Mouse (Mus musculus) right cerebral cortex, postnatal 4 days (tissue): ENCODE results near the gene Rasl12.

Source experiments
- DNase-seq: peaks from one replicate; pipeline ENCODE4 v3.0.0-alpha.2; 2022

Rasl12 gene

DNA sequence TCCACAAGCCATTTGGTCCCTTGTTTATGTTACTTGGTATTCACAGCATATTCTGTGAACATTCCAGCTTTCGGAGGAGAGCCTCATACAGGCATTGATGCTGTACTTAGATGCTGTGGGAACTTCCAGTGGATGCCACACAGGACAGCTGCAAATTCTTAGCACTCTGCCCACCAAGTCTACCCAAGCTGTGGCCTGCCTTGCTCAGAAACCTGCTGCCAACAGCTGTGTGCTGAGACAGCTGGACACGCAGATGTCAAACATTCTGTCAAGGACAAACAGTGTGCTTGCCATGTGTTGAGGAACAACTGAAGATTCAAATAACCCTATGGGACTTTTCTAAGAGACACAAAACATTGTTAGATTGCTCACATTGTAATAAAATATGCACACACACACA, 60.7 kb downstream of the Rasl12 start:
- DNase-seq = no peak

DNA sequence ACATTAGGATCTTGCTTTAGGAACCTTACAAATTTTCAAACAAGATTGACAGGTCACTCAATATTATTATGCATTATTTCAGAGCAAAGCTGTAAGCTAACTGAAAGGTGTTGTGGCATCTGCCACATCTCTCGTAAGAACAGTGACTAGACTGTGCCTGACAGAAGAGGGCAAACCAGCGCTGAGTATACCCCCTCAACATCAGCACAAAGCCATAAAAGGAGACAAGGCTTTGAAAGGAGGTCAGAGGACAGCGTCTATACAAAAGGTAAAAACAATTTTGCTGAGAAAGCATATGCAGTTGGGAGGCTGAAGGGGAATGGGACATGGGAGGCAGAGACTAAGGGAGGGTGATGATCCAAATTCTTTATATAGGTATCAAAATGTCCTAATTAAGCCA, 61.9 kb downstream of the Rasl12 start:
- no peak for DNase-seq

DNA sequence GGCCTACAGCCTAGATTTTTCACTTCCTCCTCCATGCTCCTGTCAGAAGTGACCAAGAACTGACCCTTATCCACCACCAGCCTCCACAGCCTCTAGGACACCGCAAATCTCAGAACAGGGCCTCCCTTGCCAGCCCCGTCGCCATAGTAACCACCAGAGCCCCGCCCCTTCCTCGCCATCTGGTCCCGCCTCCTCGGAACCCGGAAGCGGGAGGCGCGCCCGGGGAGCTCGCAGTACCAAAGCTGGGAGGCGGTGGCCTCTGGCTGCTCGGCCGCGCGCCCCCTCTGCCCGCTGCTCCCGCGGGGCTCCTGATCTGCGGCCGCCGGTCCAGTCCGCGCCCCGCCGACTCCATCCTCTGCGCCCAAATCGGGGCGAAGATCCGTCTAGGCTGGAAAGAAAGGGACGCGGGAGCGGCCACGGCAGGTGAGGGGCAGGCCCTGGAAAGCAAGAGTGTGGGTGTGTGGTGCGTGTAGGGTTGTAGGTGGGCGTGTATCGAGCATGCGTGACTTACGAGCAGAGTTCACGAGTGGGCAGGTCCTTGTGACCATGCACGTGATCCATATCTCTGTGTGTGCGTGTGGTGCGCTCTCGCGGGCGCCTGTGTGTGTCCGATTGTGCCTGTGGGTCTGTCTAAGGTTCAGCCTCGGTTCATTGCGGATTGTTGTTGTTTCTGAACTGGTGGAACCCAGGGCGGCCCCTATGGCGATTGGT, 62.6 kb downstream of the Rasl12 start, which contains the start of gene Spg21:
TSS of gene Spg21 (plus strand) at position 216 of the 711 bp plus-strand sequence.
- DNase-seq = peak; percentile 95

GRCm38 (mm10) chr9:65462544-65462943, 64.2 kb downstream of the Rasl12 start:
- no peak for DNase-seq

- peak; percentile 15 for DNase-seq
Observed at GRCm38 (mm10) chr9:65464161-65464560, 65.9 kb downstream of the Rasl12 start.
